Mouse (Mus musculus) ES-CJ7 (cell line): ENCODE results near the gene Mdga1.

Source experiments
- DNase-seq: peaks from one replicate; pipeline ENCODE4 v3.0.0; 2011; ENCODE audit warnings: low read depth, low spot score

Mdga1 gene

GRCm38 (mm10) chr17:29981568-29981967 is 11.7 kb upstream of the Mdga1 start:
- DNase-seq = peak; percentile 52

- no peak for DNase-seq
Measured at GRCm38 (mm10) chr17:29979841-29980240, 10.0 kb upstream of the Mdga1 start.

GRCm38 (mm10) chr17:29979020-29979419 is 9.1 kb upstream of the Mdga1 start:
- DNase-seq = no peak

GRCm38 (mm10) chr17:29975731-29976130 is 5.8 kb upstream of the Mdga1 start:
- peak; percentile 87 for DNase-seq

- no peak for DNase-seq
Measured at GRCm38 (mm10) chr17:29973226-29973625, 3.3 kb upstream of the Mdga1 start.

- no peak for DNase-seq
Measured at GRCm38 (mm10) chr17:29971761-29972432, 2.0 kb upstream of the Mdga1 start.

- DNase-seq = no peak
Measured at GRCm38 (mm10) chr17:29965506-29965905, 4.4 kb downstream of the Mdga1 start.

GRCm38 (mm10) chr17:29963730-29964259 is 6.1 kb downstream of the Mdga1 start:
- DNase-seq = peak; percentile 77

GRCm38 (mm10) chr17:29955880-29956279 is 14.0 kb downstream of the Mdga1 start:
- no peak for DNase-seq

- DNase-seq = no peak
Measured at GRCm38 (mm10) chr17:29954316-29954715, 15.6 kb downstream of the Mdga1 start.

- DNase-seq = no peak
Measured at GRCm38 (mm10) chr17:29951100-29951499, 18.8 kb downstream of the Mdga1 start.

GRCm38 (mm10) chr17:29950574-29950973 is 19.3 kb downstream of the Mdga1 start:
- no peak for DNase-seq

GRCm38 (mm10) chr17:29947271-29947714 is 22.6 kb downstream of the Mdga1 start:
- no peak for DNase-seq

- DNase-seq = no peak
Measured at GRCm38 (mm10) chr17:29944376-29944775, 25.5 kb downstream of the Mdga1 start.

- DNase-seq = no peak
Measured at GRCm38 (mm10) chr17:29939011-29939410, 30.9 kb downstream of the Mdga1 start.

- no peak for DNase-seq
Measured at GRCm38 (mm10) chr17:29937350-29937781, 32.5 kb downstream of the Mdga1 start.

- DNase-seq = no peak
Measured at GRCm38 (mm10) chr17:29934133-29934851, 35.6 kb downstream of the Mdga1 start.

- DNase-seq = no peak
Measured at GRCm38 (mm10) chr17:29932753-29933152, 37.1 kb downstream of the Mdga1 start.

GRCm38 (mm10) chr17:29931224-29931945 is 38.5 kb downstream of the Mdga1 start:
- peak; percentile 63 for DNase-seq

- DNase-seq = no peak
Measured at GRCm38 (mm10) chr17:29928751-29929237, 41.1 kb downstream of the Mdga1 start.

- peak; percentile 27 for DNase-seq
Measured at GRCm38 (mm10) chr17:29925608-29926606, 44.0 kb downstream of the Mdga1 start.
